Mouse (Mus musculus): ENCODE measurements around the gene Osbpl9. TPM values are rescaled to one million over a fixed set of nuclear protein-coding genes. Genes with fewer than 3 reads are reported as not detected.

The Osbpl9 gene
- total and polyA plus RNA-seq, 2 experiments from 2014 or later: 56.9 to 74.9 TPM

DNA sequence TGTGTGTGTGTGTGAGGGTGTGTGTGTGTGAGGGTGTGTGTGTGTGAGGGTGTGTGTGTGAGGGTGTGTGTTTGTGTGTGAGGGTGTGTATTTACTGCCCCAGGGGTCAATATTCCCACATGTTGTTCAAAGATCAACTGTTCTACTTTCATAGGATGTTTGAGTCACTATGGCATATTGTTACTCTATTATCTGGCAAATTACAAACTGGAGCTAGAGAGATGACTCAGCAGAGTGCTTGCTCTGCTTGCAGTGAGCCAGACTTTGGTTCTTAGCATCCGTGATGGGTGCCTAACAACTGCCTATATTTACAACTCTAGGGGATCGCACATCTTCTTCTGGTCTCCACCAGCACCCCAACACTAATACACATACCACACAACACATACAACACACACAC is 172.2 kb downstream of the Osbpl9 start:
- ATAC-seq (ENCODE audit: low FRiP score) (no peak), DNase-seq (ENCODE audit: low spot score) (no peak)
- Histone ChIP-seq H3K9me3 (ENCODE audit: low read length) (no peaks in the 10 kb centered on the region), H3K4me3 (ENCODE audit: low read depth, low read length) (no peak overlapping the region), H3K27me3 (ENCODE audit: insufficient read depth, low read length) (no peaks in the 10 kb centered on the region), H3K9ac (replicated peaks; ENCODE audit: low read length, poor library complexity, severe bottlenecking) (no peak overlapping the region), H3K4me2 (ENCODE audit: low read depth, low read length, poor library complexity, severe bottlenecking) (no peak overlapping the region), H3K36me3 (ENCODE audit: insufficient read depth, low read length) (peaks cover 28% of the 10 kb centered on the region), H3K4me1 (ENCODE audit: insufficient read depth, low read length) (no peaks in the 10 kb centered on the region), H3K27ac (ENCODE audit: low read depth, low read length) (no peak overlapping the region)
- WGBS: 96% methylated on average over 2 of the region's 2 CpGs
- TF ChIP-seq CTCF (IDR thresholded peaks at IDR 0.05): no peak

- Histone ChIP-seq H3K4me2 (ENCODE audit: low read depth, low read length, poor library complexity, severe bottlenecking) (no peak overlapping the region), H3K27me3 (ENCODE audit: insufficient read depth, low read length) (no peaks in the 10 kb centered on the region), H3K4me1 (ENCODE audit: insufficient read depth, low read length) (no peaks in the 10 kb centered on the region), H3K36me3 (ENCODE audit: insufficient read depth, low read length) (peaks cover 24% of the 10 kb centered on the region), H3K9me3 (ENCODE audit: low read length) (no peaks in the 10 kb centered on the region), H3K9ac (replicated peaks; ENCODE audit: low read length, poor library complexity, severe bottlenecking) (no peak overlapping the region), H3K27ac (ENCODE audit: low read depth, low read length) (no peak overlapping the region), H3K4me3 (ENCODE audit: low read depth, low read length) (no peak overlapping the region)
- WGBS: 47% methylated on average over 3 of the region's 3 CpGs
- no peak for TF ChIP-seq CTCF (IDR thresholded peaks at IDR 0.05)
- no peak for ATAC-seq (ENCODE audit: low FRiP score)
- no peak for DNase-seq (ENCODE audit: low spot score)
Measured at GRCm38 (mm10) chr4:109026543-109026942, 175.5 kb downstream of the Osbpl9 start.

DNA sequence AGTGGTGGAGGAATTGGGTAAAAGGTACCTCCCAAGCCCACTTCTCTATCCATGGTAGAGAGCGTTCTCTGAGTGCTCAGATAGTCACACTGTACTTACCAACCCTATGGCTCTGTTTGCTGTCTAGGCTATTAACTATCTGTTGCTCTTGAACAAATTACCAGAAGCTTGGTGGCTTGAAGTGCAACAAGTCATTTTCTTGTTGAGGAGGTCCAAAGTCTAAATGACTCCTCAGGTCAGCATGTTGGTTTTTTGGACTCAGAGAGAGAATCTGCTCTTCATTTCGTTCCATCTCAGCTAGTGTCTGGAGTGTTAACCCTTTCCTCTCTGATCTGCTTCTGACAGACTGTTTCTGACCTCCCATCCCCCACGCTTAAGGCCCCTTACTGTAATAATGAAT is 177.0 kb downstream of the Osbpl9 start:
- Histone ChIP-seq H3K4me2 (ENCODE audit: low read depth, low read length, poor library complexity, severe bottlenecking) (no peak overlapping the region), H3K36me3 (ENCODE audit: insufficient read depth, low read length) (peaks cover 16% of the 10 kb centered on the region; the same call in 1 of the 2 replicates)

DNA sequence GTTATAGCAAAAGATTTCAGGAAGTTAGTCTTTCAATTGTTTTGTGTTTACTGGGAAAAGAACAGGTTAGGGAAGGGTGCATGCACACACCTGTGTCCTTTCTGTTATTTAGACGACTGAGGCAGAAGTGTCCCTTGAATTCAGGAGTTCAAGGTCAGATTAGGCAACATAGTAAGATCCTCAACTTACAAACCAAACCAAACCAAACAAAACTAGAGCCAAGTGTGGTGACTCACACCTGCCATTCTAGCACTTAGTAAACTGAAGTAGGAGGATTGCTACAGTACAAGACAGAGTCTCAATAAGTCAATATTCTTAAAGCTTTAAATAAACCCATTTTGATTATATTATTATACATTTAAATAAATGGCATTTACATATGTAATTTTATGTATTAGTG is 180.1 kb downstream of the Osbpl9 start:
- WGBS: 93% methylated on average over 1 of the region's 1 CpGs
- DNase-seq (ENCODE audit: low spot score) (no peak), ATAC-seq (ENCODE audit: low FRiP score) (no peak)
- no peak for TF ChIP-seq CTCF (IDR thresholded peaks at IDR 0.05)
- H3K36me3 ChIP-seq (ENCODE audit: insufficient read depth, low read length): peaks cover 14% of the 10 kb centered on the region
- no peak overlapping the region for H3K9ac ChIP-seq (replicated peaks; ENCODE audit: low read length, poor library complexity, severe bottlenecking)
- no peak overlapping the region for H3K4me3 ChIP-seq (ENCODE audit: low read depth, low read length)
- no peaks in the 10 kb centered on the region for H3K4me1 ChIP-seq (ENCODE audit: insufficient read depth, low read length)
- H3K4me2 ChIP-seq (ENCODE audit: low read depth, low read length, poor library complexity, severe bottlenecking): no peak overlapping the region
- no peaks in the 10 kb centered on the region for H3K9me3 ChIP-seq (ENCODE audit: low read length)
- H3K27ac ChIP-seq (ENCODE audit: low read depth, low read length): no peak overlapping the region
- H3K27me3 ChIP-seq (ENCODE audit: insufficient read depth, low read length): no peaks in the 10 kb centered on the region

More for the DNA sequence above, 177.0 kb downstream of the Osbpl9 start:
- ATAC-seq (ENCODE audit: low FRiP score) (no peak), DNase-seq (ENCODE audit: low spot score) (no peak)
- Histone ChIP-seq H3K4me1 (ENCODE audit: insufficient read depth, low read length) (no peaks in the 10 kb centered on the region), H3K27me3 (ENCODE audit: insufficient read depth, low read length) (no peaks in the 10 kb centered on the region), H3K9me3 (ENCODE audit: low read length) (no peaks in the 10 kb centered on the region), H3K4me3 (ENCODE audit: low read depth, low read length) (no peak overlapping the region), H3K27ac (ENCODE audit: low read depth, low read length) (no peak overlapping the region), H3K9ac (replicated peaks; ENCODE audit: low read length, poor library complexity, severe bottlenecking) (no peak overlapping the region)
- TF ChIP-seq CTCF (IDR thresholded peaks at IDR 0.05): no peak
- WGBS: 67% methylated on average over 3 of the region's 3 CpGs

- no peak for TF ChIP-seq CTCF (IDR thresholded peaks at IDR 0.05)
Measured at GRCm38 (mm10) chr4:109019301-109019700, 182.8 kb downstream of the Osbpl9 start.

DNA sequence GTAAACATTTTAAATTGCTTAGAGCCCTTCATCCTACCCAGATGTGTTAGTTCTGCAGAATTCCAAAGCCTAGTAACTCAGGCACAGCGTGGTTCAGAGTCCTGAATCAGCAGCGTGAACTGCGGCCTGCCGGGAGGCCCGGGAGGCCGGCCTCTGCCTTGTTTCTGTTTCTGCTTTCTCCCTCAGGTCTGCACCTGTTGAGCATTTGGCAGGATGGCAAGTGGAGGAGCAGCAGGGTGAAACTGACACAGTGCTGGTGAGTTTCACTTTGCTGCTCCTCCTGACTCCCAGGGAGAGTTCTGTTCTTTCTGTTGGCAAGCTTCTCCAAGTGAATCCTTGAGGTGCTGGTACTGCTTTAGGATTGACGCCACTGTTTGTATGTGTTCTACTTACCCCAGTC is 184.6 kb downstream of the Osbpl9 start:
- 52% methylated on average over 7 of the region's 7 CpGs for WGBS
- no peaks in the 10 kb centered on the region for H3K27me3 ChIP-seq (ENCODE audit: insufficient read depth, low read length)
- H3K9ac ChIP-seq (replicated peaks; ENCODE audit: low read length, poor library complexity, severe bottlenecking): no peak overlapping the region
- TF ChIP-seq CTCF (IDR thresholded peaks at IDR 0.05): no peak
- DNase-seq (ENCODE audit: low spot score) (no peak), ATAC-seq (ENCODE audit: low FRiP score) (no peak)
- H3K4me3 ChIP-seq (ENCODE audit: low read depth, low read length): no peak overlapping the region
- no peak overlapping the region for H3K27ac ChIP-seq (ENCODE audit: low read depth, low read length)
- H3K4me1 ChIP-seq (ENCODE audit: insufficient read depth, low read length): no peaks in the 10 kb centered on the region
- H3K4me2 ChIP-seq (ENCODE audit: low read depth, low read length, poor library complexity, severe bottlenecking): no peak overlapping the region
- no peaks in the 10 kb centered on the region for H3K9me3 ChIP-seq (ENCODE audit: low read length)
- H3K36me3 ChIP-seq (ENCODE audit: insufficient read depth, low read length): peaks cover 14% of the 10 kb centered on the region

More at GRCm38 (mm10) chr4:109019301-109019700, 182.8 kb downstream of the Osbpl9 start:
- Histone ChIP-seq H3K27ac (ENCODE audit: low read depth, low read length) (no peak overlapping the region), H3K27me3 (ENCODE audit: insufficient read depth, low read length) (no peaks in the 10 kb centered on the region), H3K9me3 (ENCODE audit: low read length) (no peaks in the 10 kb centered on the region), H3K9ac (replicated peaks; ENCODE audit: low read length, poor library complexity, severe bottlenecking) (no peak overlapping the region), H3K4me3 (ENCODE audit: low read depth, low read length) (no peak overlapping the region), H3K4me2 (ENCODE audit: low read depth, low read length, poor library complexity, severe bottlenecking) (no peak overlapping the region), H3K36me3 (ENCODE audit: insufficient read depth, low read length) (peaks cover 14% of the 10 kb centered on the region), H3K4me1 (ENCODE audit: insufficient read depth, low read length) (no peaks in the 10 kb centered on the region)
- WGBS: 77% methylated on average over 4 of the region's 4 CpGs
- no peak for ATAC-seq (ENCODE audit: low FRiP score)
- no peak for DNase-seq (ENCODE audit: low spot score)

Data from midbrain, postnatal 0 days (tissue).